Mouse (Mus musculus): ENCODE results near the gene Fgf2.
A peak's percentile ranks its signal among the peaks of the same experiment; 100 is the strongest.

The Fgf2 gene

GRCm38 (mm10) chr3:37348221-37349165 is at the start of gene Fgf2:
Gene Fgf2 (plus strand): TSS chr3:37348346.
- DNase-seq (ENCODE audit: low read depth, low spot score), result no peak

DNA sequence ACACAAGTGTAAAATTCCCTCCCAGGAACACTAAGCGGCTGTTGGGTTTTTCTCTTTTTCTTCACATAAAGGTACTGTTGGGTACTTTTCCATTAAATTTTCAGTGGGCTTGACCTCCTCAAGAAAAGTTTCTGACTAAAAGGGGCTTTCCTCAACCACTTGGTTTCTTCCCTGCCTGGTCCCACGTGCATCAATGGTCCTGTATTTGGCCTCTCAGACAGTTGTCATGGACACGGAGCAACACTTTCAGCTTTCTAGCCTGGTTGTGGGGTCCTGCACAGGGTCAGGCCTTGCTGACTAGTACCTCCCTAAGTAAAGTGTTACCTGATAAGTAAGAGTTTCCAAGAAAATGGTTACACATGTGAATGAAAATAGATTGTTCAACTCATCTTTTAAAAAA is 48.7 kb upstream of the Fgf2 start:
- no peak for DNase-seq (ENCODE audit: low read depth, low spot score)

GRCm38 (mm10) chr3:37302685-37303084 is 45.5 kb upstream of the Fgf2 start:
- no peak for DNase-seq (ENCODE audit: low read depth, low spot score)

DNA sequence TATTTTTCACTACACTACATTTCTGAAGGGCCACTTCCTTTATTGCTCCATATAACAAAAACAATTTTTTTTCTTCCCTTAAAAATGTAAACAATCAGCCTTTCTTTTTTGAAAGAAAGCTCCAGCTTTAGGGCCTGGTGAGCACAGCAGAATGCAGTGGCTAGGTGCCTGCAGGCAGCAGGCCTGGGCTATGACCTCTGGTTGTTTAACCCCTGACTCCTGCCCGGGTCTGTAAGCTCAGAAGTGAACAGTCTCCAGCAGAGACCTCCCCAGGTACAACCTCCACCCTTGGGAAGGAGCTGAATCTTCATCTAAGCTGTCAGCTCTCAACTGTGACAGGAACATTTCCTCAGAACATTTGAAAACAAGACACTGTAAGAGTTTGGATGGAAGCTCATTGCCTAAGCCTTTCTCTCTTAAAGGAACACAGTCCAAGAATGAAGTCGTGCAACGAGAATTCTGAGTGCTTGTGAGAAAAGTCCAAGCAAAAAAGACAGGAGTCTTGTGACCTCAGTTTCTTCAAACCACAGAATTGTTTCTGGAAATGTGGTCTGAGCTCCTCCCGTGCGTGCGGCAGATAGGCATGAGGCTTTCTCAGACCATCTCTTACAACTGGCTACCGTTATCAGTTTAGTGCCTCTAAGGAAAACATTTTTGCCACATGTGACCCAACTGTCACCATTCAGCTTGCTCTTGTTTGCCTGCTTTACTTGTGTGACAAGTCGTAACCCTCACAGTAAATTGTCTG is 44.6 kb upstream of the Fgf2 start:
- DNase-seq (ENCODE audit: low read depth, low spot score), result no peak

DNA sequence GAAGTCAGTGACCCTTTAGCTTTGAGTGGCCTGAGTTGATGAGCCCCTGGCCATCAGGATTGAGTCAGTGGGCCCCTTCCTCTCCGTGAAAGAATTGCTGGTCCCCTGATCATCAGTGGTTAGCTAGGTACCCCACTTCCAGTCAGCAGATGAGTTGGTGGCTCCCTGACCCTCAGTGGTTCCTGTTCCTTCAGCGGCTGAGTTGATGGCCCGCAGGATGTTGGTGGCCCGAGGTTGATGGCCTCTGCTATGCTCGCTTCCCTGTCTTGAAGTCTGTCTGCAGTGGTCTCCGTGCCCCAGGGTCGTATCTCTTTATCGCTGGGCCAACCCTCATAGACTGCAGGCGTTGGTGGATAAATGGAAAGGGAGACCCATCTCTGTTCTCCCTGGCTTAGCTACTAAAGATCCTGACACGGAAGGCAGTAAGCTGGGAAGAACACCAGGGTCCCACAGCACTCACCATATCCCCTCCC is 36.2 kb upstream of the Fgf2 start:
- no peak for DNase-seq (ENCODE audit: low read depth, low spot score)

- DNase-seq (ENCODE audit: low read depth, low spot score), result peak; percentile 93
These were observed 35.7 kb upstream of the Fgf2 start, which contains the start of the genes Bbs12 and Cetn4 for GRCm38 (mm10) chr3:37312370-37312941. Gene Bbs12 (plus strand): TSS chr3:37312554. Gene Cetn4 (minus strand): TSS chr3:37312708.

DNA sequence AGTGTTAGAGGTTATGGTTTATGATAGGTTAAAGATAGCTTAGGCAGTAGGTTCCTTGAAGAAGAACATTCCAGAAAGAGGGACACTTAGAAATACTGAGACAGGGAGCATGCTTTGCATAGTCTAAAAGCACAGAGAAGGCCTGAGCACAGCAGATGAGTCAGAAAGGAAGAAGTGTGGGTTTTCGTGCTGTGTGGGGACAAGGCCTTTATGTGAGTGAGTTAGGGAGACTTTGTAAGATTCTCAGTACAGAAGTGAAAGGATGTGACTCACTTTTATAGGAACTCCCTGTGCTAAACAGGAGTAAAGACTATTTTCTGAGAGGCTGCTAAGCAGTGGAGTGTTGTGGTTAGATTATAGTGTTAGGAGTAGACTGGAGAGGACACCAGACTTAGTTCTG is 34.8 kb upstream of the Fgf2 start:
- DNase-seq (ENCODE audit: low read depth, low spot score), result no peak

DNA sequence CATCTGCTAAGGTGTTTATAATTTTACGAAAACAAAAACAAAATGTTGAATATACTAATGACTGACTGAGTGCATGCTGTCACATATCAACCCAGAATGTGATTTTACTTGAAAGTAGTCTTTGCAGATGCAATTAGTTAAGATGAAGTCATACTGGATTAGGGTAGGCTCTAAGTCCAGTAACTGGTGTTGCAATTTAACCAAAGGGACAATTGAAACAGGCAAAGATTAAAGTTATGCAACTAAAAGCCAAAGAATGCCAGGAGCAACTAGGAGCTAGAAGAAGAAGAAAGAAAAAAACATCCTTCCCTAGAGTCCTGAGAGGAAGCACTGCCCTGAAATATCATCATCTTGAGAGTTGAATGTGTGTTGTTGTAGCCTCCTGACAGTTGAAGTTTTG is 31.9 kb upstream of the Fgf2 start:
- no peak for DNase-seq (ENCODE audit: low read depth, low spot score)

- no peak for DNase-seq (ENCODE audit: low read depth, low spot score)
These were observed 23.8 kb upstream of the Fgf2 start for GRCm38 (mm10) chr3:37324310-37324709.

DNA sequence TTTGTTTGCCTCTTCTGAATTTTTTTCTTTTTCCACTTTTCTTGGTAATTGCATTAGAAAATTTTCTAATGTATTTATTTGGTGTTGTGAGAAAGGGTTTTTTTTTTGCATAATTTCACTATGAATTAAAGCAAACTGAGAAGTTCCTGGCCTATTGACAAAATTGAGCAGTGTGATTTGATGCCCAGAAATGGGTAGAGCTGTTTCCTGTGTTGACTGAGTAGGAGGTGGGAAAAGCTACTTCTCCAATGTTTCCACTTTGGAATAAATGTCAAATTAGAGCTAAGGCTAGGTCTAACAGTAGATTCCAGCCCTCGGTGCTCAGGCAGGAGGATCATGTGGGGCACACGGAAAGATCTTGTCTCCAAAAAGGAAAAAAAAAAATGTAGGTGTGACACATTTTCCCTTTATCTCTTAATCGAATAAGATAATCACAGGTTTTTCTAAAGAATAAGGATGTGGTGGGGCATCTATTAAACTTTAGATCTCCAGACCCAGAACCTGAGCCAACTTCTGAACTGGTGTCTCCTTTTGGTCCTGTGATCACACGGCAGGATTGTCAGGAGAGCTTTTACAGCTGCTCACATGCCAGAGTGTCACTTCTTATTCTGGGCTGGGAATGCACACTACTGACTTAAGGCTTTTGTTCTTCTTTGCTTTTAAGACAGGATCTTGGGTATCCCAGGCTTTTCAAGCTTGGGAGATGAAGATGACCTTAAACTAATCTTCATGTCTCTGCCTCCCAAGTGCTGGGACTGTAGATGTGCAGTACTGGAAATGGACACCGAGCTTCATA is 22.6 kb upstream of the Fgf2 start:
- no peak for DNase-seq (ENCODE audit: low read depth, low spot score)

DNA sequence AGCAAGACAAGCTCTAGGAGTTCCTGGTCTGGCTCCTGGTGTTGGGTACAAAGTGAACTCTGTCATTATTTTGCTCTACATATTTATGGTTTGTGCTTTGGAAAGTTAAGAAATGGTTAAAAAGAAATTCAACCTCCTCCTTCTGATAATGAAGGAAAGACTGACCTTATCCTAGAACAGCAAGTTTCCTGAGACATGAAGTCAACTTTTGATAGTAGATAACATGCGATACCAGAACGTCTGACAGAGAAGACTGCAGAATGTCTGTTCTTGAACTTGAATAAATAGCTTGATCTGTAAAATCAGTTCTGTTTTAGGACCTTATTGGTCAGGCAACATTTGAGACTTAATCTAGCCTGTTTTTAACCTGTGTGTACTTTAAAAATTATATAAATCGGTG is 21.5 kb upstream of the Fgf2 start:
- DNase-seq (ENCODE audit: low read depth, low spot score), result no peak

DNA sequence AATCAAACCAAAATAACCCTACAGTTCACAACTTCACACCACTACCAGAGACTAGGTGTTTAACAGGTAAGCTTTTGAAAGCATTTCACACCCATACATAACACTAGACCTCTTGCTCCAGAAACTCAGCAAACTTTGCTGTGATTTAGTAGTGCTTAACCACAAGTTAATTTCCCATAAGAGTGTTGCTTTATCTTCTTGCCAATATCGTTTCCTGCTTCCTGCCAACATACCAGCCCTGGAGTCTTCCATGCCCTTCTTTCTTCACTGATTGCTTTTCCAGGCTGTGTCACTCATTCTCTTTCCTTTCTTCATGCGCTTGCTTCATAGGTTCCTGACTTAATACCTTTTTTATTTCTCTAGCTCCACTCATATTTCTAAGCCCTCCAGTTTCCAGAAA is 19.7 kb upstream of the Fgf2 start:
- DNase-seq (ENCODE audit: low read depth, low spot score), result no peak

DNA sequence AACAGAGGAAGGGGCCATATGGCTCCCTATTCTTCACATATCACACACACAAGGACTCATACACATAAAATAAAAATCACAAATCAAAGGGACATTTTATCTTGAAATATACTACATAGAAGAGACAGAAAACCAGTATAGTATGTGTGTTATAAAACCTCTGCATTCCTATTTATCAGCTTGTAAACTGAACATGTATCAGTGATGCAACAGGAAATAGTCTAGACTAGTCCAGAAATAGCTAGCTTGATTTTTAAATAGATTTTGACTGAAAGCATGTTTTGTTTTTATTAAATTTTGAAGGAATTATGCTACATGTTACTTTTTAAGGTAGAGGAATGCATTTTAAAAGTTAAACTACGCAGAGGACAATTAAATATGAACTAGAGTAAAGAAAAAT is 18.2 kb upstream of the Fgf2 start:
- no peak for DNase-seq (ENCODE audit: low read depth, low spot score)

- DNase-seq (ENCODE audit: low read depth, low spot score), result no peak
These were observed 16.1 kb upstream of the Fgf2 start for GRCm38 (mm10) chr3:37331999-37332449.

DNA sequence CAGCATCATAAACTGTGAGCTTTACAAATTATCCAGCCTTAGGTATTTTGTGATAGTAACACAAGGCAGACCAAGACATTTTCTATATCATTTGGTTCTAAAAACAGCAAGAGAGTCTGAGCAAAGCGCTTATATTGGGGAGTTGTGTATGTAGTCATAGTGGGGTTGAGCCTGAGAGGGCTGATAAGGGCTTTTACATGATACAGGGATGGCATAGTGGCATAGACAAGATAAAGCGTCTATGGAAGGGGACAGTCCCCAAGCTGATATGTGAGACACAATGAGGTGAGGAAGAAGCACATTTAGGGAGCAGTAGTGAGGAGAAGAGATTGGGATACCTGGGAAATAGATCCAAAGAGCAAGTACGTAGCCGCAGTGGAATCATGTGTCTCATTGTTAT is 14.1 kb upstream of the Fgf2 start:
- DNase-seq (ENCODE audit: low read depth, low spot score), result no peak

- no peak for DNase-seq (ENCODE audit: low read depth, low spot score)
These were observed 7.0 kb upstream of the Fgf2 start for GRCm38 (mm10) chr3:37341110-37341509.

GRCm38 (mm10) chr3:37342811-37343210 is 5.3 kb upstream of the Fgf2 start:
- no peak for DNase-seq (ENCODE audit: low read depth, low spot score)

DNA sequence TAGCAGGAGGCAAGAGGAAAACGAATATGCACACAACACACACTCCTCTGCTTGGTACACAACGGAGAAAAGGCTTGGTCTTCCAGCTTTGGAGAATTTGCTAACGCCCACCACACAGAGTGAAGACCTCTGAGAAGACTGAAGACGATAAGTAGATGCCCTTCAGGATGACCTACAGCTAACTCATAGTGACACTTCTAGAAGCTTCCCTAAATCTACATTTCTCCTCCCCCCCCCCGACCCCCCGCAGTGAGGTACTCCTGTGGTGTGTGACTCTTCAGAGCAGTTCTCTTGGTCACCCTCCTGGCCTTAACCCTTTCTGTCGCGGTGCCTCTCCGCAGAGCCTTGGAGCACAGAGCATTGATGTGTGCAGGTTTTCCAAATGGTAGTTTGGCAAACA is 475 bp upstream of the Fgf2 start:
- DNase-seq (ENCODE audit: low read depth, low spot score), result no peak

GRCm38 (mm10) chr3:37349166-37349548 is 1.0 kb downstream of the Fgf2 start:
- no peak for DNase-seq (ENCODE audit: low read depth, low spot score)

- DNase-seq (ENCODE audit: low read depth, low spot score), result no peak
These were observed 2.2 kb downstream of the Fgf2 start for GRCm38 (mm10) chr3:37350386-37350785.

GRCm38 (mm10) chr3:37353951-37354481 is 5.9 kb downstream of the Fgf2 start:
- no peak for DNase-seq (ENCODE audit: low read depth, low spot score)
